Mouse (Mus musculus) erythroblast, embryonic 14.5 days (primary cell): ENCODE results near the gene Cpm. TPM values are rescaled to one million over a fixed set of nuclear protein-coding genes. Genes with fewer than 3 reads are reported as not detected.
"Not testable (repeated sequence)": the region's sequence is repeated elsewhere in the genome, so short reads cannot be mapped to it uniquely, and the experiment has no call there.

Source experiments
- H3K27me3 ChIP-seq: 2 replicates; pipeline ENCODE4 v1.6.1; 2012; ENCODE audit warnings: inconsistent platforms; ENCODE audit not compliant: control insufficient read depth
- H3K36me3 ChIP-seq: 2 replicates; pipeline ENCODE4 v1.6.1; 2012; ENCODE audit warnings: mild to moderate bottlenecking, inconsistent platforms; ENCODE audit not compliant: control insufficient read depth
- H3K4me1 ChIP-seq: 2 replicates; pipeline ENCODE4 v1.6.1; 2012; ENCODE audit warnings: inconsistent platforms; ENCODE audit not compliant: control insufficient read depth
- H3K4me3 ChIP-seq: replicated peaks from 2 replicates; pipeline ENCODE3; 2012; ENCODE audit warnings: moderate library complexity, mild to moderate bottlenecking, inconsistent platforms
- H3K9me3 ChIP-seq: 2 replicates; pipeline ENCODE4 v1.6.1; 2012; ENCODE audit warnings: low read length, inconsistent platforms, mixed read lengths; ENCODE audit not compliant: control insufficient read depth
- GATA1 ChIP-seq: IDR thresholded peaks from 2 replicates; pipeline ENCODE4 v1.6.1; 2012; ENCODE audit warnings: low read length, inconsistent platforms, mixed read lengths
- TAL1 ChIP-seq: IDR thresholded peaks from 3 replicates; pipeline ENCODE4 v1.6.1; 2012; ENCODE audit warnings: low read length, inconsistent platforms, mixed read lengths
- polyA plus RNA-seq: library from polyadenylated mRNA; stranded (reverse); fragments of >175 nt; gene quantifications from 2 replicates; pipeline ENCODE4 v1.2.3, GENCODE M21; 2012

Cpm gene
- polyA plus RNA-seq, 1 experiment, result not detected

DNA sequence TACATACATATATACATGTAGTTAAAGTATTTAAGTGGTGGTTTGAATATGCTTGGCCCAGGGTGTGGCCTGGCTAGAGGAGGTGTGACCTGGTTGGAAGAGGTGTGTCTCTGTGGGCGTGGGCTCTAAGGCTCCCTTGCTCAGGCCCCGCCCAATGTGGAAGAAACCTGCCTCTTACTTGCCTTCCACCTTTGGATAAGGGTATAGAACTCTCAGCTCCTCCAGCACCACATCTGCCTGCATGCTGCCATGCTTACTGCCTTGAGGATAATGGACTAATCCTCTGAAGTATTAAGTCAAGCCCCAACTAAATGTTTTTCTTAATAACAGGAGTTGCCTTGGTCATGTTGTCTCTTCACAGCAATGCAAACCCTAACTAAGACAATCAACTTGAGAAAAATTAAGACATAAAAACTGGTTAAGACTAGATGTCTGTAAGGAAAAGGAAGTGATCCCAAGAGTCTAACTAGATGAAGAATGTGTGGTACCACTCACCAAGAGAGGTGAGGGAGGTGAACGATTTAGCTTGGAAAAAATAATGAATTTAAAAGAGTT, 68.3 kb downstream of the Cpm start:
- H3K4me1 ChIP-seq, result peaks cover 6% of the 10 kb centered on the region
- H3K27me3 ChIP-seq, result no peaks in the 10 kb centered on the region
- TF ChIP-seq TAL1 (no peak), GATA1 (no peak)
- H3K9me3 ChIP-seq, result peaks cover 9% of the 10 kb centered on the region
- peaks cover 97% of the 10 kb centered on the region for H3K36me3 ChIP-seq
- no peak overlapping the region for H3K4me3 ChIP-seq

DNA sequence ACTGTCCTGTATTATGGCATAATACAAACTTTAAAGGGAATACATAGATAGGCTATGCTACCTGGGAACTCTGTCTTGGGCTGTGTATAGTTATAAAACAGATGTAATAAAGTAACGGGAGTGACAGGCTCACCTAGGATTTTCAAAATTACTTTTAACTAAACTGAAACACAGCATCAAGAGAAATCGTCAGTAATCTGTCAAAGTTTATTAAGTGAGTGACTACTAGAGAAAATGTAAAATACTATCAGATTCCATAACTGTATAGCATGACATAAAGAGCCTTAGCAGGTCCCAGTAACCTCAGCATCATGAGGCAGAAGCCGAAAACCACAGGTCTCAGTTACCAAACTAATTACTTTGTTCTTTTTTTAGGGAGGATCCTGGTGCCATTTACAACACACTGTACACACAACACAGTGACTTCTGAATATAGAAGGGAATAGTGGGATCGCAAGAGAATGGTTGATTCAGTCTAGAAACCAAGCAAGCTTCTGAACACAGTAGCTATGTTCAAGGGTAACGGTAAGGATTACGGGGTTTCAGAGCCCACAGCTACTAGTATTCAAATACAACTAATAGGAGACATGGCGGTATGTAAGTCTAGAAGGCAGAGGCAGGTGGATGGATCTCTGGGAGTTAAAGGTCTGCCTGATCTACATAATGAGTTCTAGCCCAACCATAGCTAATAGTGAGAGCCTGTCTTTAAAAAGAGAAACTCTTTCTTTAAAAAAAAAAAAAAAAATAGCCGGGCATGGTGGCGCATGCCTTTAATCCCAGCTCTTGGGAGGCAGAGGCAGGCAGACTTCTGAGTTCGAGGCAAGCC, 69.2 kb downstream of the Cpm start:
- H3K27me3 ChIP-seq, result no peaks in the 10 kb centered on the region
- H3K36me3 ChIP-seq, result peaks cover 98% of the 10 kb centered on the region
- peaks cover 9% of the 10 kb centered on the region for H3K9me3 ChIP-seq
- peaks cover 6% of the 10 kb centered on the region for H3K4me1 ChIP-seq
- no peak overlapping the region for H3K4me3 ChIP-seq
- no peak for TF ChIP-seq TAL1
- TF ChIP-seq GATA1, result no peak

DNA sequence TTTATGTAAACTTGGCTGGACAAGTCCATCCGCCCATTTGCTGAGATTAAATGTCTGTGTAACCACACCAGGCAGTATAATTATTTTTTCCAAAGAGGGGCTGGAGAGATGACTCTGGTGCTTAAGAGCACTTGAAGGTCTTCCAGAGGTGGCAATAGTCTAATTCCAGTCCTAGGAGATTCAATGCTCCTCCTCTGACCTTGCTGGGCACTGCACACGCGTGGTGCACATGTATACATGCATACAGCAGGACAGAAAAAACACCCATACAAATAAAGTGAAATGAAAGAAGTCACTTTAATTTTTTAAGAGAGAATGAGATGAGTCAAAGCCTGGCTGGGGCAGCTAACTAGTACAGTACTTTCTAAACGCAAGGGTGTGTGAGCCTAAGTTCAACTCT, 70.6 kb downstream of the Cpm start:
- no peak for TF ChIP-seq GATA1
- TF ChIP-seq TAL1, result no peak
- Histone ChIP-seq H3K4me3 (no peak overlapping the region), H3K9me3 (peaks cover 9% of the 10 kb centered on the region), H3K4me1 (peaks cover 6% of the 10 kb centered on the region), H3K36me3 (peaks cover 99% of the 10 kb centered on the region), H3K27me3 (no peaks in the 10 kb centered on the region)

DNA sequence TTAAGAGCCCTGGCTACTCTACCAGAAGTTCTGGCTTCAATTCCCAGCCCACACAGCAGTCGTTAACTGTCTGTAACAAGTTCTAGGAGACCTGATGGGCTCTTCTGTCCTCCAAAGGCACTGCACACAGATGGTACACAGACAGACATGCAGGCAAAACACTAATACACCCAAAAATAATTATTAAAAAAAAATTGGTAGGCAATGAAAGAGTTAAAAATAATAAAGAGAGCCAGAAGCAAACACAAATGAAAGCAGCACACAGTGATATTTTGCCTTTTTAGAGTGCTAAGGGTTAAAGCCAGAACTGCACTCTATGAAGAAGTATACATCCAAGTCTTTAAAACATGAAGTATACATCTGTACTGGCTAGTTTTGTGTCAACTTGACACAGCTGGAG, 71.2 kb downstream of the Cpm start:
- Histone ChIP-seq H3K9me3 (peaks cover 9% of the 10 kb centered on the region), H3K27me3 (no peaks in the 10 kb centered on the region), H3K4me3 (no peak overlapping the region), H3K4me1 (peaks cover 6% of the 10 kb centered on the region), H3K36me3 (peaks cover 99% of the 10 kb centered on the region)
- TF ChIP-seq TAL1 (no peak), GATA1 (no peak)

DNA sequence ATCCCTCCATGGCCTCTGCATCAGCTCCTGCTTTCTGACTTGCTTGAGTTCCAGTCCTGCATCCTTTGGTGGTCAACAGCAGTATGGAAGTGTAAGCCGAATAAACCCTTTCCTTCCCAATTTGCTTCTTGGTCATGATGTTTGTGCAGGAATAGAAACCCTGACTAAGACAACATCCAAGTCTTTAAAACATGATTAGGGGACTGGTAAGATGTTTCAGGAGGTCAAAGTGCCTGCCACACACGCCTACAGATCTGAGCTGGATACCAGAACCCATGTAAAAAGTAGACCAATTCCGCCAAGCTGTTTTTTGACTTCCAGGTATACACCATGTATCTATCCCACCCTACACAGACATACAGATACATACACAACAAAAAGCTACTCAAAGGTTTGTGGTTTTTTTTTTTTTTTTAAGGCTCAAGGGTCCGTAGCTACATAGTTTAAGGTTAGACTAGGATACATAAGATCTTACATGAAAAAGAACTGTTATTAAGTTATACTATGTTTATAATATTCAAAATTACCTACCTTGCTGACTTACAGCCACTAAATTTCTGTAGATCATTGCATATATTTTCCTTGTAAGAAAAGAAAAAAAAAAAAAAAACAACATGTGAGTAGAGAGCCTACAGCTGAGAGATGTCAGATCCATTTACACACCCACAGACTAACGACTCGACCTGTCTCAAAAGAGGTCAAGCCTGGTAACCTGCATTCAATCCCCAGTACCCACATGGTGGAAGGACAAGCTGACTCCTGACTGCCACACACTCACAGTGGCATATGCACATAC, 71.9 kb downstream of the Cpm start:
- Histone ChIP-seq H3K36me3 (peaks cover 97% of the 10 kb centered on the region), H3K4me1 (peaks cover 6% of the 10 kb centered on the region)

DNA sequence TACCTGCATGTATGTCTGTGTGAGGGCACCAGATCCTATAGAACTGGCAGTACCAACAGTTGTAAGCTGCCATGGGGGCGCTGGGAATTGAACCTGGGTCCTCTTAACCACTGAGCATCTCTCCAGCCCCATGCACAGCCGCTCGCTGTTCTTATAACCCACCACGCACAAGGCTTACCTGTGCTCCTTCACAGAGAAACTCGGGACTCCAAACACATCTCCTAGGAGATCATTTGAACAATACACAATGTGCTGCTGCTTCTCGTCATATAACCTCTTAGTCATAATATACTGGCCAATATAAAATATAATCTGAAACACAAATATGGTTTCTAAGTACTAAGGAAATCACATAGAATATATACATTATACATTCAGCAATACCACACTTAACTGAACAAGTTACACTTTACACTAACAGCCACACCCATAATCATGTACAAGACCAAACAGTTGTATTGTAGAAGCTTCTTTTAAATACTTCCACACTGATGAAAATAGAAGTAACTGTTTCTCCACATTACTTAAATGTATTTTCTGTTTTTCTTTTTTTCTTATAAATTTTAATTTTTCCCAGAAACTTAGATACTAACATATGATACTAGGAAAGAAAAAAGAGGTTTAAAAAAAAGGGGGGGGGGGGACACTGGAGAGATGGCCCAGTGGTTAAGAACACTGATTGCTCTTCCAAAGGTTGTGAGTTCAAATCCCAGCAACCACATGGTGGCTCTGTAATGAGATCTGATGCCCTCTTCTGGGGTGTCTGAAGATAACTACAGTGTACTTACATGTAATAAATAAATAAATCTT, 72.9 kb downstream of the Cpm start:
- peaks cover 8% of the 10 kb centered on the region for H3K9me3 ChIP-seq
- peaks cover 12% of the 10 kb centered on the region for H3K4me1 ChIP-seq
- peaks cover 97% of the 10 kb centered on the region for H3K36me3 ChIP-seq
- TF ChIP-seq TAL1 (no peak), GATA1 (no peak)
- H3K27me3 ChIP-seq, result no peaks in the 10 kb centered on the region
- H3K4me3 ChIP-seq, result no peak overlapping the region

More for the DNA sequence above, 71.9 kb downstream of the Cpm start:
- Histone ChIP-seq H3K27me3 (no peaks in the 10 kb centered on the region), H3K9me3 (peaks cover 9% of the 10 kb centered on the region), H3K4me3 (no peak overlapping the region)
- TF ChIP-seq GATA1, result no peak
- TF ChIP-seq TAL1, result no peak

DNA sequence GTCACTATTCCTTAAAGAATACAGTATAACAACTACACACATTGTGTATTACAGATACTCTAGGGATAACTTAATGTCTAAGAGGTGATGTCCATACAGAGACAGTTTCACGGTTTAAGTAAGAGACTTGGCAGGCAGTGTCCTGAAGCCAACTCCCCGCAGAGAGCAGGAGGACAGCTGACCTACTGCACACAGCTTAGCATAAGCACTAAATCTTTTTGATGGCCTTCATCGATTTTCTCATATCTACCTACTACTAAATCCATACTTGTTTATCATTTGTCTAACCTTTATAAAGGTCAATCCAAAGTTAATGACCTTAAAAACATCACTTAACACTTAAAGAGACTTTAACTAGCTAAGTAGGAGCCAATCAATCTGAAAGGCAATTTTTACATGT, 74.2 kb downstream of the Cpm start:
- Histone ChIP-seq H3K36me3 (peaks cover 93% of the 10 kb centered on the region), H3K4me1 (peaks cover 11% of the 10 kb centered on the region), H3K4me3 (no peak overlapping the region), H3K9me3 (no peaks in the 10 kb centered on the region), H3K27me3 (no peaks in the 10 kb centered on the region)
- TF ChIP-seq GATA1 (no peak), TAL1 (no peak)

DNA sequence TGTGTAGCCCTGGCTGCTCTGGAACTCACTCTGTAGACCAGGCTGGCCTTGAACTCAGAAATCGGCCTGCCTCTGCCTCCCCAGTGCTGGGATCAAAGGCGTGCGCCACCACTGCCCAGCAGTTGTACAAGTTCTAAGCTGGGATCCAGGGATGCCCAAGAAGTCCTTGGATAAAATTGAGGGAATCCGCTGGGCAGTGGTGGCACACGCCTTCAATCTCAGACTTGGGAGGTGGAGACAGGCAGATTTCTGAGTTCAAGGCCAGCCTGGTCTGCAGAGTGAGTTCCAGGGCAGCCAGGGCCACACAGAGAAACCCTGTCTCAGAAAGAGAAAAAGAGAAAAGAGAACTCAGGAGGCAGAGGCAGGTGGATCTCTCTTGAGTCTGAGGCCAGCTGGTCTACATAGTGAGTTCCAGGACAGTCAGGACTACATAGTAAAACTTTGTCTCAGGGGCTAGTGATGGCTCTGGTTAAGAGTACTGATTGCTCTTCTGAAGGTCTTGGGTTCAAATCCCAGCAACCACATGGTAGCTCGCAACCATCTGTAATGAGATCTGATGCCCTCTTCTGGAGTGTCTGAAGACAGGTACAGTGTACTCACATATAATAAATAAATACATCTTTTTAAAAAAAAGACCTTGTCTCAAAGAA, 75.1 kb downstream of the Cpm start:
- H3K4me3 ChIP-seq, H3K27me3 ChIP-seq, H3K9me3 ChIP-seq: not testable (repeated sequence)
- peaks cover 19% of the 10 kb centered on the region for H3K4me1 ChIP-seq
- H3K36me3 ChIP-seq, result peaks cover 89% of the 10 kb centered on the region
